12 mouse cellular contexts compared by ENCODE assay signal in genomic region chr6:142614324-142614723, GRCm38 (mm10). TPM values are rescaled to one million over a fixed set of nuclear protein-coding genes. Genes with fewer than 3 reads are reported as not detected.
DNase-seq lines count a peak whose midpoint lies in the region; ATAC-seq and TF ChIP-seq lines count a peak whose summit lies in the region.
"Had no signal": no experiment of that assay in that cellular context is flagged by ENCODE, and none has a peak within 500 bp of the region (broad histone marks: within the 10 kb centered on the region; RNA-seq: fewer than 3 reads in every experiment).

No protein-coding gene starts in this region.

- TF ChIP-seq CTCF in midbrain, postnatal 0 days (IDR thresholded peaks at IDR 0.05): no peak
- no peak for TF ChIP-seq CTCF in stomach, postnatal 0 days (IDR thresholded peaks at IDR 0.05; ENCODE audit: low read depth)

- intact Hi-C loops in heart, postnatal 36 days (cut with DNase I): loop anchor here (5.0 kb wide), 1 partner anchor 108 kb away; no protein-coding TSS in a partner anchor

- peaks cover 5% of the 10 kb centered on the region for H3K36me3 ChIP-seq in heart, embryonic 11.5 days (ENCODE audit: control insufficient read depth, insufficient read depth, low read length)
- no peaks in the 10 kb centered on the region for H3K36me3 ChIP-seq in midbrain, postnatal 0 days (ENCODE audit: insufficient read depth, low read length)
- no peaks in the 10 kb centered on the region for H3K36me3 ChIP-seq in midbrain, embryonic 10.5 days
- no peaks in the 10 kb centered on the region for H3K36me3 ChIP-seq in stomach, postnatal 0 days (ENCODE audit: control insufficient read depth, insufficient read depth, low read length)
- H3K36me3 ChIP-seq: forebrain, embryonic 10.5 days; midbrain, embryonic 12.5 days had no signal

- H3K4me2 ChIP-seq in heart, embryonic 11.5 days: no peak overlapping the region
- no peak overlapping the region for H3K4me2 ChIP-seq in midbrain, postnatal 0 days (ENCODE audit: low read depth, low read length, poor library complexity, severe bottlenecking)
- no peak overlapping the region for H3K4me2 ChIP-seq in stomach, postnatal 0 days (replicated peaks; ENCODE audit: low read depth)
- H3K4me2 ChIP-seq: midbrain, embryonic 12.5 days had no signal

- H3K9ac ChIP-seq in heart, embryonic 11.5 days (ENCODE audit: low read depth, low read length): no peak overlapping the region
- H3K9ac ChIP-seq in midbrain, postnatal 0 days (replicated peaks; ENCODE audit: low read length, poor library complexity, severe bottlenecking): no peak overlapping the region
- H3K9ac ChIP-seq in stomach, postnatal 0 days (ENCODE audit: low read length): no peak overlapping the region
- H3K9ac ChIP-seq: midbrain, embryonic 12.5 days had no signal

- peak; percentile 97 for DNase-seq in heart, adult 11 months
- peak; percentile 67 for DNase-seq in midbrain, postnatal 0 days (ENCODE audit: low spot score)
- no peak for DNase-seq in midbrain, embryonic 10.5 days (ENCODE audit: low spot score)
- peak; percentile 24 to 31 for DNase-seq in heart, postnatal 36 days
- DNase-seq in lung, postnatal 4 days: peak; percentile 25 to 57
- DNase-seq in stomach, postnatal 0 days (ENCODE audit: low spot score): no peak
- DNase-seq in thymus, postnatal 25 days: no peak
- DNase-seq: kidney, adult 11 months had no signal

- WGBS in heart, embryonic 11.5 days (ENCODE audit: insufficient replicate concordance): 82% methylated on average over 10 of the region's 10 CpGs
- WGBS in midbrain, postnatal 0 days: 85% methylated on average over 10 of the region's 10 CpGs
- 92% methylated on average over 10 of the region's 10 CpGs for WGBS in midbrain, embryonic 10.5 days
- 53% methylated on average over 10 of the region's 10 CpGs for WGBS in stomach, postnatal 0 days

- H3K9me3 ChIP-seq in heart, embryonic 11.5 days (replicated peaks; ENCODE audit: control insufficient read depth, low read length): no peaks in the 10 kb centered on the region
- no peaks in the 10 kb centered on the region for H3K9me3 ChIP-seq in midbrain, postnatal 0 days (ENCODE audit: low read length)
- no peaks in the 10 kb centered on the region for H3K9me3 ChIP-seq in midbrain, embryonic 10.5 days (replicated peaks)
- H3K9me3 ChIP-seq in stomach, postnatal 0 days (ENCODE audit: control insufficient read depth, low read length): no peaks in the 10 kb centered on the region
- H3K9me3 ChIP-seq: forebrain, embryonic 10.5 days; midbrain, embryonic 12.5 days had no signal

- no peaks in the 10 kb centered on the region for H3K4me1 ChIP-seq in heart, embryonic 11.5 days (ENCODE audit: control insufficient read depth, insufficient read depth, low read length)
- no peaks in the 10 kb centered on the region for H3K4me1 ChIP-seq in midbrain, postnatal 0 days (ENCODE audit: insufficient read depth, low read length)
- 0 out of 2 replicates have a peak, but pooled peaks cover 5% of the 10 kb centered on the region for H3K4me1 ChIP-seq in midbrain, embryonic 10.5 days
- no peaks in the 10 kb centered on the region; the same call in 1 of the 2 replicates for H3K4me1 ChIP-seq in stomach, postnatal 0 days (replicated peaks; ENCODE audit: control insufficient read depth, insufficient read depth)
- H3K4me1 ChIP-seq: midbrain, embryonic 12.5 days had no signal

- H3K27me3 ChIP-seq in heart, embryonic 11.5 days (ENCODE audit: control insufficient read depth, insufficient read depth, low read length): no peaks in the 10 kb centered on the region
- no peaks in the 10 kb centered on the region for H3K27me3 ChIP-seq in midbrain, postnatal 0 days (ENCODE audit: insufficient read depth, low read length)
- H3K27me3 ChIP-seq in midbrain, embryonic 10.5 days (ENCODE audit: low read depth, poor library complexity, severe bottlenecking): no peaks in the 10 kb centered on the region
- no peaks in the 10 kb centered on the region for H3K27me3 ChIP-seq in stomach, postnatal 0 days (ENCODE audit: control insufficient read depth, insufficient read depth, low read length)
- H3K27me3 ChIP-seq: midbrain, embryonic 12.5 days had no signal

- TF ChIP-seq EP300 in stomach, postnatal 0 days (optimal IDR thresholded peaks at IDR 0.05): no peak

- no peak overlapping the region for H3K27ac ChIP-seq in heart, embryonic 11.5 days (ENCODE audit: low read depth, low read length)
- no peak overlapping the region for H3K27ac ChIP-seq in midbrain, postnatal 0 days (ENCODE audit: low read depth, low read length)
- no peak overlapping the region for H3K27ac ChIP-seq in midbrain, embryonic 10.5 days (replicated peaks)
- H3K27ac ChIP-seq in stomach, postnatal 0 days (replicated peaks): no peak overlapping the region
- H3K27ac ChIP-seq: forebrain, embryonic 10.5 days; midbrain, embryonic 12.5 days had no signal

- no peak overlapping the region for H3K4me3 ChIP-seq in heart, embryonic 11.5 days (ENCODE audit: low read depth, low read length)
- H3K4me3 ChIP-seq in midbrain, postnatal 0 days (ENCODE audit: low read depth, low read length): no peak overlapping the region
- no peak overlapping the region for H3K4me3 ChIP-seq in midbrain, embryonic 10.5 days
- no peak overlapping the region for H3K4me3 ChIP-seq in stomach, postnatal 0 days (ENCODE audit: low read depth, low read length)
- H3K4me3 ChIP-seq: forebrain, embryonic 10.5 days; midbrain, embryonic 12.5 days had no signal

- no peak for ATAC-seq in heart, embryonic 11.5 days (replicated peaks; ENCODE audit: insufficient number of reproducible peaks, low FRiP score, low TSS enrichment)
- no peak for ATAC-seq in midbrain, postnatal 0 days (ENCODE audit: low FRiP score)
- no peak for ATAC-seq in stomach, postnatal 0 days (ENCODE audit: low FRiP score, low TSS enrichment)

RNA-seq across cellular contexts. Expression of gene Kcnj8, which starts 42.9 kb away (rescaled TPM):
- polyA plus RNA-seq in heart, embryonic 11.5 days (2014; fragmentation: Nextera tagmentation; extraction: Ambion mirVana): 2.2 and 3.0 TPM in 2 replicates
- total RNA-seq in midbrain, postnatal 0 days (2014; rRNA removed): 7.6 and 10.5 TPM in 2 replicates
- polyA plus RNA-seq in midbrain, postnatal 0 days (2015; fragmentation: Nextera tagmentation; extraction: Ambion mirVana): 7.3 and 8.5 TPM in 2 replicates
- polyA plus RNA-seq in midbrain, embryonic 10.5 days (2016; fragmentation: Nextera tagmentation; extraction: Ambion mirVana): 2.2 and 5.2 TPM in 2 replicates
- total RNA-seq in heart, postnatal 36 days (2021): 10 to 100 TPM; 28.3 to 31.3 TPM
- 44.6 and 45.4 TPM in 2 replicates for polyA plus RNA-seq in stomach, postnatal 0 days (2015; fragmentation: Nextera tagmentation; extraction: Ambion mirVana)
- total RNA-seq: common myeloid progenitor, adult 5-6 weeks had no signal

Comparison
In these comparisons a context has a peak if more than half of its experiments do, and no peak if none do; other contexts are left out.
1. DNase-seq: peak in heart, adult 11 months (single experiment), midbrain, postnatal 0 days (single experiment), heart, postnatal 36 days (2 of 2) and lung, postnatal 4 days (2 of 2); none in midbrain, embryonic 10.5 days (single experiment), stomach, postnatal 0 days (single experiment) and thymus, postnatal 25 days (single experiment).